Mouse (Mus musculus): Measurements from ENCODE around the gene Mbd5. TPM values are rescaled to one million over a fixed set of nuclear protein-coding genes. Genes with fewer than 3 reads are reported as not detected.

Gene Mbd5
- 43.5 and 45.4 TPM in 2 replicates for polyA plus RNA-seq (2011; ENCODE audit: insufficient read length, low read depth, missing spikeins)

DNA sequence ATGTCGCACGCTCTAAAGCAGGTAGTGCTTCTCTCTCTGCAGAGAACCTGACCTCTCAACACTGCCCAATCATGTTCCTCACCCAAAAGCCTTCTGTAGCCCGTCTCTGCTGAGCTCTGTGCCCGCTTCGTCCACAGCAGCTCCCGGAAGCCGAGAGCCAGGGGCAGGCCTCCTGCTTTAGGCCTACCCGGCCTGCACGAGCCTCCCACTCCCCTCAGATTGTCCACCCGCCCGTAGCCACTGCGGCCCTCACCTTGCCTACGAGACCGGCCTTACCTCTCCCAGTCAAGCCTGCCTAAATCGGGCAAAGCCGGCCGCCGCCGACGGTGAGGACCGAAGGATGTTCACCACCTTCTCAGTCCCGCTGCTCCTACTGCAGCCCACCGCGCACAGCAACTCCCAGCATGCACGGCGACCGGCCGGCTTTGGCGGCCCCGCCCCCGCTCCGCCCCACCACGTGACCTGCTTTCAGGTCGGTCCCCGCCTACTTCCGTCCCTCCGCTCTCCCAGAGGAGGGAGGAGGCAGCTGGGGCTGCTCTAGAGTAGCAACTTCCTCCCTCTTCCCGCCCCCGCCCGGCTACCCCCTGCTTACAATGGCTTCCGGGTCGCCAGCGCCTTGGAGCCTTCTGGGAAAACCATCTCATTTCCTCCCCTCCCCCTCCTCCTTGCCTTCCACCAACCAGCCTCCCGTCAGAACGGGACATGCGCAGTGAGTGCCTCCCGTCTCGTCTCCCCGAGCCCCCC lies at the start of gene Mbd5:
Gene Mbd5 (plus strand): TSS at position 668 of the 744 bp plus-strand sequence.
- Histone ChIP-seq H3K27ac (ENCODE audit: insufficient read depth, low read length) (peak within 1 kb of the TSS; percentile 85), H3K4me1 (ENCODE audit: control insufficient read depth, insufficient read depth, low read length) (no peaks in the 10 kb centered on the region), H3K4me3 (ENCODE audit: insufficient read depth, low read length) (peak within 1 kb of the TSS; percentile 92)
- TF ChIP-seq POLR2A (IDR thresholded peaks at IDR 0.05; ENCODE audit: low read depth, low read length) (peak; percentile 95), CTCF (IDR thresholded peaks at IDR 0.05; ENCODE audit: borderline replicate concordance, insufficient read depth, low read length) (no peak)

- Histone ChIP-seq H3K4me1 (ENCODE audit: control insufficient read depth, insufficient read depth, low read length) (no peaks in the 10 kb centered on the region), H3K4me3 (ENCODE audit: insufficient read depth, low read length) (no peak overlapping the region), H3K27ac (ENCODE audit: insufficient read depth, low read length) (no peak overlapping the region)
- TF ChIP-seq CTCF (IDR thresholded peaks at IDR 0.05; ENCODE audit: borderline replicate concordance, insufficient read depth, low read length) = no peak
- TF ChIP-seq POLR2A (IDR thresholded peaks at IDR 0.05; ENCODE audit: low read depth, low read length) = no peak
These were observed 40.4 kb upstream of the Mbd5 start for GRCm38 (mm10) chr2:48908866-48909265.

GRCm38 (mm10) chr2:48914185-48914584 lies 35.1 kb upstream of the Mbd5 start:
- TF ChIP-seq POLR2A (IDR thresholded peaks at IDR 0.05; ENCODE audit: low read depth, low read length) = no peak
- no peak for TF ChIP-seq CTCF (IDR thresholded peaks at IDR 0.05; ENCODE audit: borderline replicate concordance, insufficient read depth, low read length)
- H3K4me3 ChIP-seq (ENCODE audit: insufficient read depth, low read length) = no peak overlapping the region
- no peak overlapping the region for H3K27ac ChIP-seq (ENCODE audit: insufficient read depth, low read length)
- no peaks in the 10 kb centered on the region for H3K4me1 ChIP-seq (ENCODE audit: control insufficient read depth, insufficient read depth, low read length)

DNA sequence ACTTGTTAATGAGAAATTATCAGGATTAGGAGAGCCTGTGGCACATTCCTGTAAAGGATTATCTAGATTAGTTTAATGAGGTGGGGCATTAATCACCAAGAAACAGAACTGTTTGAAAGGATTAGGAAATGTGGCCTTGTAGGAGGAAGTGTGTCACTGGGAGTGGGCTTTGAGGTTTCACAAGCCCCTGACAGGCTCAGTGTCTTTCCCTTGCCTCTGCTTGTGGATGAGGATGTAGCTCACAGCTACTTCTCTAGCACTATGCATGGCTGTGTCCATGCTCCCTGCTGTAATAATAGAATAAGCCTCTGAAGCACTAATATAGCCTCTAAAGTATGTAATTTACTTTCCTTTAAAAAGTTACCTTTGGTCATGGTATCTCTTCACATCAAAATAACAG lies 33.5 kb upstream of the Mbd5 start:
- Histone ChIP-seq H3K4me3 (ENCODE audit: insufficient read depth, low read length) (no peak overlapping the region), H3K27ac (ENCODE audit: insufficient read depth, low read length) (no peak overlapping the region), H3K4me1 (ENCODE audit: control insufficient read depth, insufficient read depth, low read length) (no peaks in the 10 kb centered on the region)
- TF ChIP-seq CTCF (IDR thresholded peaks at IDR 0.05; ENCODE audit: borderline replicate concordance, insufficient read depth, low read length) (no peak), POLR2A (IDR thresholded peaks at IDR 0.05; ENCODE audit: low read depth, low read length) (no peak)

GRCm38 (mm10) chr2:48935058-48935457 lies 14.2 kb upstream of the Mbd5 start:
- TF ChIP-seq CTCF (IDR thresholded peaks at IDR 0.05; ENCODE audit: borderline replicate concordance, insufficient read depth, low read length) = no peak
- Histone ChIP-seq H3K4me1 (ENCODE audit: control insufficient read depth, insufficient read depth, low read length) (no peaks in the 10 kb centered on the region), H3K27ac (ENCODE audit: insufficient read depth, low read length) (no peak overlapping the region), H3K4me3 (ENCODE audit: insufficient read depth, low read length) (no peak overlapping the region)

DNA sequence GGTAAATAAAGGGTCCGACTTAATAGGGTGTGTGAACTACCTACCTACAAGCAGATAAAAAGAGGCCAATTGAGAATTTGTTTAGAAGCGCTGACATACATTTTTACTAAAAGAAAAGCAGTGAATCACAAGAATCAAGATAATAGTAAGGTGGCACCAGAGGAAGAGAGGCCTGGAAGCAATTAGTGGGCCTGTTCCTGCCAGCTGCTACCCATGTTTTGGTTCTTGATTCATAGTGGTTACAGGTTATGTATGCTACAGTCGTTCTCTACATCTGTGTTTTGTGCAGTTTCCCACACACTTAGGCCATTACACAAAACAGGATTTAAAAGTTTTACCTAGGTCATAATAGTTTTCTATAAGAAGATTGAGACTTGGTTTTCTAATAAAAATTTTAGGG lies 1.5 kb upstream of the Mbd5 start:
- Histone ChIP-seq H3K4me1 (ENCODE audit: control insufficient read depth, insufficient read depth, low read length) (no peaks in the 10 kb centered on the region), H3K27ac (ENCODE audit: insufficient read depth, low read length) (no peak overlapping the region), H3K4me3 (ENCODE audit: insufficient read depth, low read length) (peak overlapping the region; percentile 56)
- no peak for TF ChIP-seq POLR2A (IDR thresholded peaks at IDR 0.05; ENCODE audit: low read depth, low read length)
- TF ChIP-seq CTCF (IDR thresholded peaks at IDR 0.05; ENCODE audit: borderline replicate concordance, insufficient read depth, low read length) = no peak

DNA sequence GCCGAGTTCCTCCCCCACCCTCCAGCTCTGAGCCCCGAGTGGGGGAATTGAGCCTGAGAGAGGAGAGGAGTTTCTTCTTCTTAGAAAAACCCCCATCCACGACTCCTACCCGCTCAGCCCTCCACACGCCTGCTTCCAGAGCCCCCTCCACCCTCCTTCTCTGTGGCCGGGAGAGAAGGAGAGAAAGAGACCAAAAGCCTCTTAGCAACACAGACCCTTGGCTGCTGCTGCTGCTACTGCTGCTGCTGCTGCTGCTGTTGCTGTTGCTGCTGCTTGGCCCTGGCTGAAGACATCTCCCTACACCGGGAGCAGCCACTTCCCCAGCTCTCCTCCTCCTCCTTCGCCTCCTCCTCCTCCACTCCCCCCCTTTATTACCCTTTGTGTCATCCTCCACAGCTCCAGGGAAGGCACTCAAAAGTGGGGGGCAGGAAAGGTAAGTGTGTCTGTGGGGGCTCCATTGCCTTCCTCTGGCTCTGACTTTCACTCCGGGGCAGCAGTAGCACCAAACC lies 489 bp downstream of the Mbd5 start:
- no peaks in the 10 kb centered on the region for H3K4me1 ChIP-seq (ENCODE audit: control insufficient read depth, insufficient read depth, low read length)
- peak overlapping the region; percentile 87 for H3K4me3 ChIP-seq (ENCODE audit: insufficient read depth, low read length)
- peak overlapping the region; percentile 85 for H3K27ac ChIP-seq (ENCODE audit: insufficient read depth, low read length)
- no peak for TF ChIP-seq CTCF (IDR thresholded peaks at IDR 0.05; ENCODE audit: borderline replicate concordance, insufficient read depth, low read length)
- peak; percentile 66 for TF ChIP-seq POLR2A (IDR thresholded peaks at IDR 0.05; ENCODE audit: low read depth, low read length)

DNA sequence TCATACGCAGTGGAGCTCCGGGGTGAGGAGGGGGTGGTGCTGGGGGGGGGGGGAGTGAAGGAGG lies 776 bp downstream of the Mbd5 start, which contains the start of gene Orc4:
Gene Orc4 (minus strand): TSS at position 26 of the 64 bp plus-strand sequence.
- peak within 1 kb of the TSS; percentile 87 for H3K4me3 ChIP-seq (ENCODE audit: insufficient read depth, low read length)
- no peaks in the 10 kb centered on the region for H3K4me1 ChIP-seq (ENCODE audit: control insufficient read depth, insufficient read depth, low read length)
- TF ChIP-seq CTCF (IDR thresholded peaks at IDR 0.05; ENCODE audit: borderline replicate concordance, insufficient read depth, low read length) (no peak), POLR2A (IDR thresholded peaks at IDR 0.05; ENCODE audit: low read depth, low read length) (no peak)
- peak within 1 kb of the TSS; percentile 85 for H3K27ac ChIP-seq (ENCODE audit: insufficient read depth, low read length)

DNA sequence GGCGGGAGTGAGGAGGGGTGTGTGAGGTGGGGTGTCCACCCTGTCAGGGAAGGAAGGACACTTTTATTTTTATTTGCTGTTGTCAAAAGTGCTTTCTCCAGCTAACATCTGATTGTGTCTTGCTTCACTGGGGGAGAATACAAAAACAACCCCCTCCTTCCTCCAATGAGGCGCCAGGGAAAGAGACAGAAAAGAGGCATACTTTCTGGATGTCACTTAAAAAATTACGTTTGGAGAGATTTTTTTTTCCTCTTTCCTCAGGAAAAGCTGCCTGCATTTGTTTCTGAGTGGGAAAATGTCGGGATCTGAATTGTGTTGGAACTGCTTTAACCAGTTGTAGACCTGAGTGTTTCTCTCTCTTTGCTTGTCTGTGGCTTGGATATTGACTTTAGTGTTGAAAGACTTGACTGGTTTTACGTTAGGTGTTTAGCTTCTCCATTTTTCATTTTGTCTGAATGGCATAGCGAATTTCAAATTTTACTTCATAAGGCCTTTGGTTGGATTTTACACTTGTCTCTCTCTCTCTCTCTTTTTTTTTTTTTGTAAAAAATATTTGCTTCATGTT lies 1.1 kb downstream of the Mbd5 start:
- peak overlapping the region; percentile 70 for H3K27ac ChIP-seq (ENCODE audit: insufficient read depth, low read length)
- no peak for TF ChIP-seq POLR2A (IDR thresholded peaks at IDR 0.05; ENCODE audit: low read depth, low read length)
- TF ChIP-seq CTCF (IDR thresholded peaks at IDR 0.05; ENCODE audit: borderline replicate concordance, insufficient read depth, low read length) = no peak
- H3K4me1 ChIP-seq (ENCODE audit: control insufficient read depth, insufficient read depth, low read length) = no peaks in the 10 kb centered on the region
- H3K4me3 ChIP-seq (ENCODE audit: insufficient read depth, low read length) = peak overlapping the region; percentile 87

DNA sequence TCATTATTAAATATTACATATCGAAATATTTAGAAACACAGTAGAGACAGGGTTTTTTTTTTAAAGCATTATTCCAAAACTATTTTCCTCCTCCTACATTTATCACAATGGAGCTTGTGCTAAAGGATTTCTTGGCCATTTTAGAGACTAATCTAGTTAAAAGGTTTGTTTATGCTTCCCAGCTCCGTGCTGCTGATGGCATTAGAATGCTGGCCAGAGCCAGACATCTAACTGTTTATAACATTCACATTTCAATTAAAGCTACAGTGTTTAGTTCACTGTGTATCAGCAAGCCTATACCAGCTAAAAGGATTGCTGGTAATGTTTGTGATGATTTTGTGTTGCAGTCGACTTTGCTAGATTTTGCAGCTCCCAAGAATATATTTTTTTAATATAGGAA lies 7.3 kb downstream of the Mbd5 start:
- TF ChIP-seq POLR2A (IDR thresholded peaks at IDR 0.05; ENCODE audit: low read depth, low read length) (no peak), CTCF (IDR thresholded peaks at IDR 0.05; ENCODE audit: borderline replicate concordance, insufficient read depth, low read length) (no peak)
- Histone ChIP-seq H3K27ac (ENCODE audit: insufficient read depth, low read length) (no peak overlapping the region), H3K4me1 (ENCODE audit: control insufficient read depth, insufficient read depth, low read length) (no peaks in the 10 kb centered on the region)

More for the DNA sequence above, 7.3 kb downstream of the Mbd5 start:
- H3K4me3 ChIP-seq (ENCODE audit: insufficient read depth, low read length) = no peak overlapping the region

All from embryonic fibroblast, embryonic 13.5 days (primary cell).